Mouse (Mus musculus) C3H10T1/2 (cell line): ENCODE results near the gene Hsdl2. TPM values are rescaled to one million over a fixed set of nuclear protein-coding genes. Genes with fewer than 3 reads are reported as not detected.

Experiments used
- polyA plus RNA-seq, 2 experiments: library from polyadenylated mRNA; unstranded; fragments of >200 nt; fragmentation: generic; extraction: Trizol; gene quantifications; one replicate each; pipeline ENCODE4 v1.2.1; 2012; ENCODE audit warnings: missing spikeins in 2 of 2

Gene Hsdl2
- polyA plus RNA-seq, result 1 to 10 TPM in 1 of 2 experiments, under 1 TPM in 1; 0.25 to 8.0 TPM

GRCm38 (mm10) chr4:59581314-59582185 is at the start of gene Hsdl2:
Gene Hsdl2, plus strand, starts transcription at chr4:59581563.

GRCm38 (mm10) chr4:59549175-59549976 is 32.0 kb upstream of the Hsdl2 start, which contains the start of gene Ptbp3:
Gene Ptbp3, minus strand, starts transcription at chr4:59549364.

GRCm38 (mm10) chr4:59625998-59626910 is 44.9 kb downstream of the Hsdl2 start, which contains the start of gene E130308A19Rik:
Gene E130308A19Rik, plus strand, starts transcription at chr4:59626211.

Other genes with a start within 250 kb of the Hsdl2 start
- under 1 TPM; 0.04 to 0.06 TPM for gene Susd1, start 142.9 kb upstream of the Hsdl2 start, polyA plus RNA-seq
- 1 to 10 TPM in 1 of 2 experiments, under 1 TPM in 1; 0.78 to 3.5 TPM for gene Ptbp3, start 32.2 kb upstream of the Hsdl2 start, polyA plus RNA-seq
- 1 to 10 TPM in 1 of 2 experiments, under 1 TPM in 1; 0.26 to 3.1 TPM for gene E130308A19Rik, start 44.6 kb downstream of the Hsdl2 start, polyA plus RNA-seq
- 1 to 10 TPM; 4.5 to 8.2 TPM for gene Inip, start 220.0 kb downstream of the Hsdl2 start, polyA plus RNA-seq
- 1 to 10 TPM in 1 of 2 experiments, under 1 TPM in 1; 0.80 to 2.3 TPM for gene Snx30, start 224.3 kb downstream of the Hsdl2 start, polyA plus RNA-seq